Mouse (Mus musculus) natural killer cell, adult 2 months (primary cell): ENCODE measurements around the gene Mast3.

Experiments used
- DNase-seq, 2 experiments: peaks; one replicate each; pipeline ENCODE4 v3.0.0; 2022; ENCODE audit warnings: low spot score in 2 of 2

Mast3 gene

DNA sequence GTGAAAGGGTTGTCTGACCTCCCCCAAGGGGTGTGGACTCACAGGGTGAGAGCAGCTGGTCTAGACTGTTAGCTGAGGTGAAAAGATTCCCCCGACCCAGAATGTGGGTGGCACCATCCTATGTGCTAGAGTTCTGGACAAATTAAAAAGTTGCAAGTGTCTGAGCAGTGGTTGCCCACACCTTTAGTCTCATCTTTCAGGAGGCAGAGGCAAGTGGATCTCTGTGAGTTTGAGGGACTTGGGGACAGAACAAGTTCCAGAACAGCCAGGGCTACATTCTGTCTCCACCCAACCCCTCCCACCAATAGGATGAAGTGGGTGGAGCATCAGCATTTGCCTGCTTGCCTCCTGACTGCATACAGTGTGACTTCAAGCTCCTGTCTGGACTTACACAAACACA lies 42.7 kb downstream of the Mast3 start:
- DNase-seq, result no peak

DNA sequence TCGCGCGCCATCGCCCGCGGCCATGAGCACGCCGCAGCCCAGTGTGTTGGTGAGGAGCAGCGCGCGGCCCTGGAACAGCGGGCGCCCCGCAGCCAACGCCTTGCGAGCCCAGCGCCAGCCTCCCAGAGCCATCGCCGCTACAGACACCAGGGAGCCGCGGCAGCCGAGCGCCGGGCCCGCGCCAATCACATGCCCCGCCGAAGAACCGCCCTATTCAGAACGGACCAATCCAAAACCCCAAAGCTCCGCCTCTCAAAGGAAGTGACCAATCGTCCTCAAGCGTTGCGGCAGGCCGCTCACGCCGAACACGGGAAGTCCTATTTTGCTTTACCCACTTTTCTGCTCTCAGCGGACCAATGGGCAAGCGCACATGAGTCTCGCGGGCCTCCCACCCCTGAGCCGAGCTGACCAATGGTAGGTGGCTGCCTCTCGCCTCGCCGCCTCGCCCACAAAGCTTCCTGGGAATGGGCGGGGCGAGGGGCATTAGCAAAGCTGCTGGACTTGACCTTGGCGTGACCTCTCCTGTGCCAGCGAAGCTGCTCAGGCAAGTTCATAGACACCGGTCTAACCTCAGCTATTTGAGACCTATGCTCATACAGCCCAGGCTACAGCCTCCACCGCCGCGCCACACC lies 44.0 kb downstream of the Mast3 start, which contains the start of gene Mpv17l2:
Mpv17l2 (minus strand) TSS at position 172 of the 632 bp plus-strand sequence.
- DNase-seq, result peak; percentile 95 to 96

DNA sequence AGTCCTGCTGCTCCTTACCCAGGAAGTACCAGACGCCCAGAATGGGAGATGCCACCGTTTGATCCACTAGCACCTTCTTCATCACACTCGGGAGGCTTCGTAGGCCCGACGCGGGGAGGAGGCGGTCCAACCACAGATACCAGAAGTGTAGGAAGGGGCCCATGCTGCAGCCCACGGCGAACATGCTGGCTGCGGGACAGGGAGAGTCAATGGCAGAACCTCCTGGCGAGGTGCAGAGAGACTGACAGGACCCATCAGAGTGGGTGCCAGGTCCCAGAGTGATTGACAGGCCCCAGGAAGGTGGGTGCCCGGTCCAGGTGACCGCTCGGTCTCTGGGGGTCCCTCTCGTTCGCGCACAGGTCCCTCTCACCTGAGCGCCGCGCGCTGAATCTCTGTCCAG lies 44.5 kb downstream of the Mast3 start:
- no peak for DNase-seq

DNA sequence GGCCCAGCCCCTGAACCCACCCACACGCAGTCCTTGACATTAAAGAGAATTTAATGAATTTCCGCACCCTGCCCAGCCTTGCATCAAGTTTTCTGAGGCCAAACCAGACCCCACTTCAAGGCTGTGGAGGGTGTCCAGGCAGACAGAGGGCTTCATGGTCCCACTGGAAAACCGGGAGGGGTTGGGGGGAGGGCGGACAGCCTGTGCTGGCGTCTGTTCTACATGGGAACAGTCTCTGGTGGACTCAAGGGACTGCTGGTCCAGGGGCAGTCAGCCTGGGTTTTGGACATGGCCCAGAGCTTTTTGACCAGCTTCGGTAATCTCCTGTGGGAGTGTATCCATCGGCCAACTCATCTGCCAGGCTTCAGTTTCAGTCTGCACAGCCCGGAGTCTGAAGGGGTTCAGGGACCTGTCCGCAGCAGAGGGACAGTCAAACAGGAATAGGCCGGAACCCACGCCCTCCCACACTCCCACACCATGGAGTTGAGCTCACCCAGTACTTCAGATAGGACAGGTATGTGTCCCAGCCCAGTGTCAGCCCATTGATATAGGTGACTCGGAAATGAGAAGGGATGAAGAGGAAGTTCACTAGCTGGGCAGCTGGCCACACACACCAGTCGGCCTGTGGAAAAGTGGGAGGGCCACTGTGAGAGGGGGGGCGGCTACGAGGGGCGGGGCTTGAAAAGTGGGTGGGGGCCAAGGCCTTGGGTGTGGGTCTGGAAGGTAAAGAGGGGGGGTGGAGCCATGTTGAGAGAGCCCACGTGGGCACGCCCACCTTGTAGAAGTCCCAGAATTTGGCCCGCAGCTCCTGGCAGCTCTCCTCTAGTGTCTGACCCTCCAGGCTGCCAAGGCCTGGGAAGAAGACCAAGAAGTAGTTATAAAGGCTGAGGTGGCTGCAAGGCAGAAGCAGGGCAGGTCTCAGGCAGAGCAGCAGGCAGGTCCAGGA lies 46.0 kb downstream of the Mast3 start:
- no peak for DNase-seq

DNA sequence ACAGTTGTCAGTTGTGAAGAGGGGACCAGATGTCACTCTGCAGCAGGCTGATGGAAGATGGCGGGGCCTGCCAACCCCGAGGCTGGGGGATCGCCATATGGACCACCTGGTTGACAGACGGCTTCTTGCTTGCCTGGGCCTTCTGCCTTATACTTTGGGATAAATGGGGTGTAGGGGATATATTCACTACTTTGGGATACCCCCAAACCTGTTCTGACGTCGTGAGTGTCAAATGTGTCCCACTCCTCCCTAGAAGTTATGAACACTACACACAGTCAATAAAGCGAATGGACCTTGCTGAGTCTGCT lies 46.6 kb downstream of the Mast3 start:
- no peak for DNase-seq

DNA sequence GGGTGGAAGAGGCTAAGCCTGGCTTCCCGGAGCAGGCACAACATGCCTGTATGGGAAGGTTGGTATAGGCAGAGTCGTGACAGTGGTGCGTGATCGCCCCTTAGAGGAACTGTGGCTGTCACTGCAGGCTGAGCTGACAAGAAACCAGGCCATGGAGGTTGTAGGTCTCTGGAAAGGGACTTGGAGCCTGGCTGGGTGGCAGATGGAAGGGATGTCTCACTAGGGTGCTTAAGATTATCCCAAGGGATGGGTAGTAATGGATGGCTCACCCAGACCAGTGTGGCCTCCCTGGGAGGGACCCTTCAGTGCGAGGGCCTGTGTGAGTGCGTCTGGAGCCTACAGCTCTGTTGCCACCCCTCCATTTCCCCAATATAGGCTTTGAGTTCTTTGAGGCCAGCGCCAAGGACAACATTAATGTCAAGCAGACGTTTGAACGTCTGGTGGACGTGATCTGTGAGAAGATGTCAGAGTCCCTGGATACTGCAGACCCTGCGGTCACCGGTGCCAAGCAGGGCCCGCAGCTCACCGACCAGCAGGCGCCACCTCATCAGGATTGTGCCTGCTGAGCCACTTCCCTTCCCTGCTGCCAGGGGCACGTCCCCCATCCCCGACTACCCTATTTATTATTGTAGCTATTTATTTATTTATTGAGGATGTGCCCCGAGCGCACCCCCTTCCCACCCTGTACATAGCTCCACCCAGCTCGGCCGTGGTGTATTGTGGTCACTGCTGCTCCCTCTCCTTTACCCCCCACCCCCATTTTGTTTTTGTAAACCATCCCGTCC lies 47.1 kb downstream of the Mast3 start:
- DNase-seq, result no peak

DNA sequence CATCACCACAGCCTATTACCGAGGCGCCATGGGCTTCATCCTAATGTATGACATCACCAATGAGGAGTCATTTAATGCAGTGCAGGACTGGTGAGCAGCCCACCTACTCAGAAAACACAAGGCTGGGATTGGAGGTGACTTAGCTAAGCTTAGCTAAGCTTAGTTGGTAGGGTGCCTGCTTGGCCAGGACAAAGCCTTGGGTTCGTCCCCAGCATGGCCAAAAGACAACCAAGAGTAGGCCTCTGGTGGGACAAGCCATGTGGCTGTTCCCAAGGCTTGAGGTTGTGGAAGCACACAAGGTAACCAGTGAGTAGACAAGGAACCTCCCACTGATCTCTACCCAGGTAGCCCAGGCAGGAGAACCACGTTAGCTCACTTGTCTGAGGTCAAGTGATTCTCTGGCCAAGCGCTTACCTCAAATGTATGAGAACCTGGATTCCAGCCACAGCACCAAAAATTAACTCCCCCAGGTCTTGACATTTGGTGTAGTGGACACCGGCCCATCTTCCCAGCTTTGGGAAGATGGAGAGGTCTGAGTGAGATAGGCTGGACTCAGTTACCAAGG lies 48.3 kb downstream of the Mast3 start:
- DNase-seq, result no peak

DNA sequence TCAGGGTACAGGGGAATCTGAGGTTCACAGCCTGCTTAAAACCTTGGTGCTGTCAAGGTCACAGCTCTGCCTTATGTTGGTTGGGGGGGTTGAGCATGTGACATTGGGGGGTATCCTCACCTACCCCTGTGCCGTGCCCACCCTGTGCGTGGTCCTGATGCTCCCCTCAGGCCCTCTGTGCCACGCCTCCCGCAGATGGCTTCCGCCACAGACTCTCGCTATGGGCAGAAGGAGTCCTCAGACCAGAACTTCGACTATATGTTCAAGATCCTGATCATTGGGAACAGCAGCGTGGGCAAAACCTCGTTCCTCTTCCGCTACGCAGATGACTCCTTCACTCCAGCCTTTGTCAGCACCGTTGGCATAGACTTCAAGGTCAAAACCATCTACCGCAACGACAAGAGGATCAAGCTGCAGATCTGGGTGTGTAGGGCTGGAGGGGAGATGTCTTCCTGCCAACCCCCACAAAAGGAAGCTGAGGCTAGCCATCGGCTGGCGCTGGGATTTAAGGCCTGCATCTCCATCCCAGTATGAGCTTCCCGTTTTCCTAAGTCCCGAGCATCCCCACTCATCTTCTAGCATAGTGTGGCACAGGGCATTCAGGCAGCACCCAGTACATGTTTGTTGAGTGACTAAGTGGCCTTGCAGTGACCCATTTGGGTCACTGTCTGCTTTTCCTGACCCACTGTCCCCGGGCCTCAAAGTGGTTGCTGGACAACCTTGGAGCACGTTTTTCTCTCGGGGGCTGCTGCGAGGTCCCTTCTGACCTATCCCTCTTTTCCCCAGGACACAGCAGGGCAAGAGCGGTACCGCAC lies 49.0 kb downstream of the Mast3 start:
- no peak for DNase-seq

DNA sequence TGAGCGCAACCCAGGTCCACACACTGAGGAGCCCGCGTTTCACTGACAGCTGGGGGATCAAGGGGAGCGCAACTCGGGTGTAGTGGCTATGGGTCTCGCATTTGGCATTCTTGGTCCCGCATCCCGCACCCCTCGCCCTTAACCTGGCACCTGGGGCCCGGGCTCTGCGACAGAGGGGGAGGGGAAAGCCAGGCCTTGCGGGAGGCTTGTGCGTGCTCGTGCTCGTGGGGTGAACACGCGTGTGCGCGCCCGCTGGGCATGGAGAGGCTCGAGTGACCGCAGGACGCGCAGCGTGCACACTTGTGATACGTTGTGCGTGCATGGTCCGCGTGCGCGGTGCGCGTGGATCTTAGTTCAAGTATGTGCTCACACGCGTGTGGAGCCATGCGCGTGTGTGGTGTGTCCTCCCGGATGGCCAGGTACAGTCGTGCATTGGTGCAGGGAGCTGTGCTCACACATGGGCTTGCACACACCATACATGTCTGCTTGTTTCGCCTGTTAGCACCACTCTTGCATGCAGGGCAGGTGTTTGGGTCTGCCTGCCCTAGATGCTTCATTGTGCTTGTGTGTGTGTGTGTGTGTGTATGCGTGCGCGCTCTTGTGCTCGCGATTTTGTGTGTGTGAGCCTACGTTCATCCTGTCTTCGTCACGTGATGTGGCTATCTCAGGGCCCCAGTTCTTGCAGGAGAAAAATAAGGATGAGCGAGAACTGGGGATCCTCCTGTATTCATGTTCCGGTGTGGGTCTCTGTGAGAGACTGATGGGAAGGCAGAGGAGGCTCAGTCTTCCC lies 49.8 kb downstream of the Mast3 start:
- no peak for DNase-seq

DNA sequence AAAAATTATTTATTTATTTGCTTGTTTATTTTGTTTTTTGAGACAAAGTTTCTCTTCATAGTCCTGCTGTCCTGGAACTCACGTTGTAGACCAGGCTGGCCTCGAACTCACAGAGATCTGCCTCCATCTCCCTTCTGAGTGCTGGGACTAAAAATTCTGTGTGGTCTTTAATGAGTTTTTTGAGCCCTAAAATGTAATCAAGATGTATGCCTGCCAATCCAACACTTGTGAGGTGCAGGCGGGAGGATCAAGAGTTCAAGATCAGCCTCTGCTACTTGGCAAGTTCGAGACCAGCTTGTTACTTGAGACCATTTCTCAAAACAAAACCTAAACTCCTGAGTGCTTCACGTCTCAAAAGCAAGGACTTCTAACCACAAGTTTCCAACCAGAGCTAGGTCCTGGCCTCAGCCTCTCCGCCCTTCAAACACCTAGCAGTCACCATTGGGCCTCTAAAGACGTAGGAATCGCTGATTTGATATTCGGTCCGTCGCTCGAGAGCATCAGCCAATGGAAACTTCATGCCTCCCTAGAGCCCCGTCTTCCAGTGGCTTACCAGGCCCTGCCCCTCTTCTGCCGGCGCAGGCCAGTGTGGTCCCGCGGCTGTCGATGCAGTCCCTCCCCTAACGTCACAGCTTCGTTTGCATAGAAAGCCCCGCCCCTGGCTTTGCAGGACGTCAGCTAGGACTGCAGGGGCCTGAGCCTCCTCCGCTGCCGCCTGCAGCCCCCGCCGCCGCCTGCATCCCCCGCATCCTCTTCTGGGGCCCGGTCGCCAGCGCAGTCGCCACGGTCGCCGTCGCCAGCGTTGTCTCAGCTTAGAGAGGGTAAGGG lies 50.6 kb downstream of the Mast3 start, which contains the start of gene Rab3a:
Rab3a (plus strand) TSS at position 637 of the 828 bp plus-strand sequence.
- peak; percentile 97 for DNase-seq

DNA sequence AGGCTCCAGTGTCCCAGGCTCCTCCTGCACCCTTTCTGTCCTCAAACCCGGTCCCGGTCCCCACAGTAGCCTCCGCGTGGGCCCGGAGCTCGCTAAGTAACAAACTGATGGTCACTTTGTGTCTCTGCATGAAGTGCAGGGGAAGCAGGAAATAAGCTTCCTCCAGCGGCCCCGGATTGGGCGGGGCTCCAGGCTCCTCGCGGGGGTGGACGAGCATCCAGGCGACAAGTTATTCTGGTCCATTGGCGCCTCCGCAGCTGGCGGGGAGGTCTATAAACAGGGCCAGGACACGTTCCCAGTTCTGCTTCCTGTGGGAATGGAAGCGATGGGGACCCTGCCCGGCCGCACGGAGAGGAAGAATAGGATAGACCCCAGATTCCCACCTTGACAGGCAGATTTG lies 51.7 kb downstream of the Mast3 start:
- DNase-seq, result peak in 1 of 2 experiments; percentile 57

DNA sequence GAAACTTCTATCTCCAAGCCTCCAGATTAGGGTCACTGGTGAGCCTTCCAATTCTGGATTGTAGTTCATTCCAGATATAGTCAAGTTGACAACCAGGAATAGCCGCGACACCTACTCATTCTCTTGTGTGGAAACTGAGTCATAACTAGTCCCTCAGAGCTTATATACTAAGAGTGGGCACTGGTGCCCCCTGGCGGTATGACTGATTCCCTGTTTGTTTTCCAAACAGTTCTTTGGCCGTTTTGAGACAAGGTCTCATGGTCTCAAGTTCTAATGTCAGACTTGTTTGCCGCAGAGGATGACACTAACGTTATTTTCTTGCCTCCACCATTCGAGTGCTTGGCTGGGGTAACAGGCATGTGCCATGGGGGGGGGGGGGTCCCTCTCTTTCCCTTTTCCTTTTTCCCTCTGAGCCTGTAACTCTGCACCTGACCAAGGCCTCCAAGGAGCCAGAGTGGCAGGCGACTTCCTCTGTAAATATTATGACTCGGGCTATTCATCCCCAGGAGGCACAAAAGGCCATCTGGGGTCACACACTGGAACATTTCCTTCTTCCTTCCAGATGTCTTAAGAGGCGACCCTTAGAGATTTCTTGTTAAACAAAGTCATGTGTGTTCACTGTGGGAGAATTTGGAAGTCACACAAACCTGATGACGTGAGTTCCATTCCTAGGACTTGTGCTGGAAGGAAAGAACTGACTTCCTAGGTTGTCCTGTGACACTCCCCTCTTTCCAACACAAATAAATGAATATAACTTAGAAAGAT lies 52.7 kb downstream of the Mast3 start:
- peak; percentile 52 to 71 for DNase-seq

DNA sequence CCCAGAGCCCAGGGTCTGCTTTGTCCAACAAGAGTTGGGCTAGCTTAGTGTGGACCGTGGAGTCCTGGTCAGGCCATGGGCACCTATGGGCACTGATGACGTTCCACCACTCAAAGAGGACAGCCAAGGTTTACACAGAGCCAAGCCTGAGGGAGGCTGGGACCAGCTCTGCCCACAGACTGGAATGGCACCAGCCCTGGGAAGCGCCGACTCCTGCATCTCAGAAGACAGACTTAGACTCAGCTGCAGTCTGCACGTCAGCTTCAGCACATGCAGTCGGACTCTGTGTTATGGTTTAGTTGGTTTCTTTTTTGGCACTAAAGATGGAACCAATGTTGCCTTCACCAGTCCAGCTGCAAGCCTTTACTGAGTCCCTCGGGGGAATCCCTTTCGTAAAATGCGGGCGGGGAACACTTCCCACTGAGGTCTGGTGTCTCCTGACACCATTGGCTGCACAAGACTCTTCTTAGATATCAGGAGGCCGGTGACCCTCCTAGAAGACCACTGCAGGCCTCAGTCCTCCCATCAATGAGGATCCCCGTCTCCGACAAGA lies 54.6 kb downstream of the Mast3 start:
- DNase-seq, result no peak

DNA sequence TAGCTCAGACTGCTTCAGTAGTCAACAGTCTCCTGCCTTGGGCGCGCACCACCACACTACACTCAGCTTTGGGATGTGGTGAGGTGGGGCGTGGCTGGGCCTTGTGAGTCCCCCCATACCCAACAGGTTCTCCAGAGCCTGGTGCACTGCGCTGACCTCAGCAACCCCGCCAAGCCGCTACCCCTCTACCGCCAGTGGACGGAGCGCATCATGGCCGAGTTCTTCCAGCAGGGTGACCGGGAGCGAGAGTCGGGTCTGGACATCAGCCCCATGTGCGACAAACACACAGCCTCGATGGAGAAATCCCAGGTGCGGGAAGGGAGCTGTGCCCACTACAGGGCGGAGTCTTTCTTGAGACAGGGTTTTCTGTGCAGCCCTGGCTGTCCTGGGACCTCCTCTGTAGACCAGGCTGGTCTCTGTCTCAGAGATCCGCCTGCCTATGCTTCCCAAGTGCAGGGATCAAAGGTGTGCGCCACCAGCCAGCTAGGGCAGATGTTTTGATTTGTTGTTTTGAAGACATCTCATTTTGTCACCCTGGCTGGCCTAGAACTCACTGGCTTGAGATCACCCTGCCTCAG lies 55.7 kb downstream of the Mast3 start:
- DNase-seq, result no peak

DNA sequence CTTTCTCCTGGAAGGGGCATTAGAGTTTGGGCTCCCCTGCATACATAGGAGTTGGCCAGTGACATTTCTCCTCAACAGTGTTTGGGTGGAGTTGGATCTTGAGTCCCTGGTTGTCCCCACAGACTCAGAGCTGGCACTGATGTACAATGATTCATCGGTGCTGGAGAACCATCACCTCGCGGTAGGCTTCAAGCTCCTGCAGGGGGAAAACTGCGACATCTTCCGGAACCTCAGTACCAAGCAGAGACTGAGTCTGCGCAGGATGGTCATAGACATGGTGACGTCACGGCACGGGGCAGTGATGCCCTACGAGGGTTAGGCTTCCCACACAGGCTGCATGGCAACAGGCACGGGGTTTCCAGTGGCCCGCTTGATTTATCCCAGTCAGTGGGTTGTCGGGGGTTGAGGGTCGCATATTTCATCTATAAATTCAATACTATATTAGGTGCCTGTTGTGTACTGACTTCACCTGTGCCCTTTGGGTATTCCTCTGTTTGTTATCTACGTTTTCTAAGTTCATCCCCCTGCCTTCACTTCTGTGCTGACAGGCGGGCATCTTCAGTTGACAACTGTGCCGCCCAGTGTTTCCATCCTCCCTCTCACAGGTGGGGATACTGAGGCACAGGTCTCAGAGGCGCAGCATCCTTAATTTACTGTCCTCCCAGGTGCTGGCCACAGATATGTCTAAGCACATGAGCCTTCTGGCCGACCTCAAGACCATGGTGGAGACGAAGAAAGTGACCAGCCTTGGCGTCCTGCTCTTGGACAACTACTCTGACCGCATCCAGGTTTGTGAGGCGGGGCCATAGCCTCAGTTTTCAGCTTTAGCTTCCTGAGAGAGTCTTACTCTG lies 56.4 kb downstream of the Mast3 start:
- DNase-seq, result no peak

DNA sequence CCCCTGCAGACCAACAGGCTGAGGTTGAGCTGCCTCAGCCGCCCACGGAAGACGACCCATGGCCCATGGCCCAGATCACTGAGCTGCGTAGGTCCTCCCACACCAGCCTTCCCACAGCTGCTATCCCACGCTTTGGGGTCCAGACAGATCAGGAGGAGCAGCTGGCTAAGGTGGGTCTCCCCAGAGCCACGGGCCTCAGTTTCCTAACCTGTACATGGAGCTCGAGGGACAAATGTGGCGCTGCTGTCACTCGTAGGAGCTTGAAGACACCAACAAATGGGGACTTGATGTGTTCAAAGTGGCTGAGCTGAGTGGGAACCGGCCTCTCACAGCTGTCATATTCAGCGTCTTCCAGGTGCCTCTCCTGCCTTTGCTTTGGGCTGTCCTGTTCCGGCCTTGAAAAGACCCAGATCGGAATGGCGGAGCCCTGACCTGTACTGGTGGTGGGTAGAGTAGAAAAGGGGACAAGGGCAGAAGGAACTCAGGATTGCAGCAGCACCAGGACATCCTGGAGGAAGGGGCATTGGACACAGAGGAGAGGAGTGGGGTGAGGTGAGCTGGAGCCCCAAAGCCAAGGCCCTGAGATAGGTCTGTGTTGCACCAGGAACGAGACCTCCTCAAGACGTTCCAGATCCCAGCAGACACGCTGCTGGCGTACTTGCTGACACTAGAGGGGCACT lies 57.5 kb downstream of the Mast3 start:
- DNase-seq, result no peak
